Mouse (Mus musculus): ENCODE results near the gene Grap2. TPM values are rescaled to one million over a fixed set of nuclear protein-coding genes. Genes with fewer than 3 reads are reported as not detected.

Gene Grap2
- total RNA-seq, 2 experiments from 2014 or later = 0.40 to 0.54 TPM

DNA sequence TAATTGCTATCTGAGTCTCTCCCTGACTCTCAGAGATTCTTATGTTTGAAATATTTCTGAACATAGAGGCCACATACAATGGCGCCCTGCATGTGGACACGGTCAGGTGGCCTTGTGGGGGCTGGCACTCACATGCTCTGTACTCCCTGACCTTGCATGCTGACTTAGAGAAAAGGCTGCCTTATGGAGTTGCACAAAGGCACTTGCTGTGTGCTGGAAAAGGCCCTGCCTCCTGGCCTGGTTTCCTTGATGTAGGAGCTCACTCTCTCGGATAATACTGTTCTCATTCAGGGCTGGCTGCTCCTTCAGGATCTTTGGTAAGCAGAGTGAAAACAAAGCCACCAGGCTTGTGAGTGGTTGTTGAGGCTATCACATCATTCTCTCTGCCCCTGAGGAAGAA is 111.6 kb downstream of the Grap2 start:
- DNase-seq = no peak

DNA sequence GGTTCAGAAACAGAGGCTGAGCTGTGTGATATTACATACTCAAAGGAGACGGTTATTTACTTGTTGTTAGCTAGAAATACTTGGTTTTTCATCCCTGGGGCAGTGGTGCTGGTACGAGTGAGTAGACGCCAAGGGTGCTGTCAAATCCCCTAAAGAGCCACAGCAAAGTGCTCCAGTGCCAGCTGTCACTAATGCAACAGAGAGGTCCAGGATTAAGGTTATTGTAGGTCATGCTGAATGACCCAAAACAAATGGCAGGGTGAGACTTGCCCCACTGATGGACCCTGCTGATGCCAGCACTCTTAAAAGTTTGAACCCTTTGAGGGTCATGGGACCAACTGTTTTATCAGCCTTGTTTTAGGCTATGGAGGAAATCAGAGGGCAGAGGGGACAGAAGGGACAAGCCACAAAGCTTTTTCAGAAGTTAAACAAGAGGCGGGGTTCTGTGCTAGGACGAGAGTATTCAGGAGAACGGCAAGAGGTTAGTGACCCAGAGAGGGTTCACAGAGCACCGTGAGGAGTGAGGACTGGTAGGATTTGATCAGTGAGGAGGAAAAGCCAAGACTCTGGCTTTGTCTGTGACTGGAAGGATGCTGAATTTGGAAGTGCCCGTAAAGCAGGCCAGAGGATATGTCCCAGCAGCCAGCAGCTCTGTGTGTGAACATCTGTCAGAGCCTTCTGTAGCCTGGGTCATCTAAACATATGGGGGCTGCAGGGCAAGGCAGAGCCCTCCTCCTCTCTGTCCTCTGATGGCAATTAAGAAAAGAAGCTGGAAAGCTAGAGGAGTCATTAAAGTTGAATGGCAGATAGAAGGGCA is 112.6 kb downstream of the Grap2 start:
- DNase-seq = no peak

DNA sequence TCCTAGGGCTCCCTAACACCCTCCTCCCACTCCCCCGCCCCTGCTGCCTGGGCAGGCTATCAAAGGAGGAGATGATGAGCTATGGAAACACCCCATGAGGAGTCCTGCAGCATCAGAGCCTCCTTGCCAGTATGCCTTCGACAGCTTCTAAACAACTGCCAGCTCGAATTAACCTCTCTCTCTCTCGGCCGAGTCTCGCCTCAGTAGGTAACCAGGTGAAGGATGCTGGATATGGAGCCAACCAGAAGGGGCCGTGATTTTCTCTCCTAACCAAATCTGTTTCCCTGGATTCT is 113.2 kb downstream of the Grap2 start:
- DNase-seq = no peak

DNA sequence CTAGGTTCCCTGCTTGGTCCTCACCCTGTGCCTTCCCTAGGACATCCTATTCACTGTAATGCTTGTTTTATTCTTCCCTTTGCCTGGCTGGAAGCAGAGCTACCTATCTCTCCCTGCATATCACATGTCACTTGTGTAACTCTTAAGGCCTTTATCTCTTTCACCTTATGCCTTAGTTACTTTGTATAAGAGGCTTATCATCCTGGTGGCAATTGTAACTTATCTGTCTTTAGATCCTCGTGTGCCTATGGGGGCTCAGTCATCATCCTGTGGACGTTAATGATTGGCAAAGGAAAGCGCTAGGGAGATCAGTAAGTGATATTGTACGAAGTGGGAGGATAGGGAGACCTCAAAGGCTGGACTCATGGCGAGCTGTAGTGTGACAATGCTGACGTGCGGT is 116.1 kb downstream of the Grap2 start:
- DNase-seq = no peak

DNA sequence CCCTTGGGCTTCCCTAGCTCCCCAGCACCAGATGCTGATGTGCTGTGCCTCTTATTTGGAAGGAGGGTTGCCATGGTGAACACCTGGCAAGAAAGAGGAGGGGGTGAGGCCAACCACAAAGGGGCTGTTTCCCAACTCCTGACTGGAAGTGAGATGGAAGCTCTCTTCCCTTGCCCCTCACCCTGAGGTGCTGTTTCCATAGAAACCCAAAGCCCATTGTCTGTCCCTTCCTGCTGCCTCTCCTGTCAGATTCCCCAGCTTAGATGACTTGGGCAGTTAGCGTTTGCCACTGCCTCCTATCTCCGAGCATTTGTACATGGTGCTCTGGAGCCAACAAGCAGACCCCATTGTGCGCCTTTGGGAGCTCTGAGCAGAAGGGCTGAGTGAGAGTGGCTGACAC is 121.1 kb downstream of the Grap2 start:
- no peak for DNase-seq

DNA sequence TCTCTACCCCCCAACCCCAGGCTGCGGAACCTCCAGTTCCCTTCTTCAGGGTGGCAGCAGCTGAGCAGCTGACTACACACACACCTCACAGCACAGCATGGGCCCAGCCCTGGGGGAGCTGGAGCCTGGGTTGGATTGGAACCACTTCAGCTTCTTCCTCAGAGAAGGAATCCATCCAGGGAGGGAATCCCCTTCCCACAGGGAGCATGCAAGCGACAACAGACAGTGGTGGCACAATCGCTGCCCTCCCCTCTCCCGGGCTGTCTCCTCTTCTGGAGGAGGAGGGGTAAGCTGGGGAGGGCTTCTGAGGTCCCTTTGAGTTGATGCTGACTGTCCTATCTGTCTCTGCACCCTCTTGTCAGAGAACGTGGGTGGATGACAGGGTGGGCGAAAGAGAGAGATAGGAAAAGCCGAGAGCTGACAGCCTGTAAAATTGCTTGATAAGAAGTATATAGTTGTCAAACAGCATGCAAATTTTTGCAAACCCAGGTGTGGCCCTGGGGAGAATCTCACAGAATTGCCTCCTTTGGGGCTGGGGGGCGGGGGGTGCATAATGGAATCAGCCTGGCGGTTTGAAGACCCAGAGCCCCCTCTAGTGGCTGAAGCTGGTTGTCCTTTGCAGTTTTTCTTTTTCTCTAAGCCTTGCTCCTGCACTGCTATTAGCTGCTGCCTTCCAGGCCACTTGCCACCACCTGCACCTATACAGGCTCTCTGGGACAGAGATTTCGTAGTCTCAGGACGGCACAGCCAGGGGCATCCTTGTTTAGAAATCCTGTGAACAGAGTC is 121.9 kb downstream of the Grap2 start:
- DNase-seq = peak; percentile 66

DNA sequence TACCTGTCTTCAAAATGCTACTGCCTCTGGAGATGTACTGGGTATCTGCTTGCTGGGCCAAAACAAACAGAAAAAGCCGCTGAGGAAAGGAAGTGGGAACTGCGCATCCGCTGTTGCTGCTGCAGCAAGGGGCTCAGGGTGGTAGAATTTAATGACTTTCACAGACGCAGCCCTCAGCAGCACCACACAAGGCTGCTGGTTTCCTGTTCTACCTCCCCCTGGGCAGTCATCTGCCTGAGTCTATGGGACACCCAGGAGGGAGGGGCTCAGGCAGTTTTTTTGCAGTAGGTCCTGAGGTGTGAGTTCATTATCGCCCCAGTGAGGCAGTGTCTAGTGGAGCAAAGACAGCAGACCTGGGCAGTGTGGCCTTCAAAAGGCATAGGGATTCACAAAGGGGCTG is 125.2 kb downstream of the Grap2 start:
- no peak for DNase-seq

DNA sequence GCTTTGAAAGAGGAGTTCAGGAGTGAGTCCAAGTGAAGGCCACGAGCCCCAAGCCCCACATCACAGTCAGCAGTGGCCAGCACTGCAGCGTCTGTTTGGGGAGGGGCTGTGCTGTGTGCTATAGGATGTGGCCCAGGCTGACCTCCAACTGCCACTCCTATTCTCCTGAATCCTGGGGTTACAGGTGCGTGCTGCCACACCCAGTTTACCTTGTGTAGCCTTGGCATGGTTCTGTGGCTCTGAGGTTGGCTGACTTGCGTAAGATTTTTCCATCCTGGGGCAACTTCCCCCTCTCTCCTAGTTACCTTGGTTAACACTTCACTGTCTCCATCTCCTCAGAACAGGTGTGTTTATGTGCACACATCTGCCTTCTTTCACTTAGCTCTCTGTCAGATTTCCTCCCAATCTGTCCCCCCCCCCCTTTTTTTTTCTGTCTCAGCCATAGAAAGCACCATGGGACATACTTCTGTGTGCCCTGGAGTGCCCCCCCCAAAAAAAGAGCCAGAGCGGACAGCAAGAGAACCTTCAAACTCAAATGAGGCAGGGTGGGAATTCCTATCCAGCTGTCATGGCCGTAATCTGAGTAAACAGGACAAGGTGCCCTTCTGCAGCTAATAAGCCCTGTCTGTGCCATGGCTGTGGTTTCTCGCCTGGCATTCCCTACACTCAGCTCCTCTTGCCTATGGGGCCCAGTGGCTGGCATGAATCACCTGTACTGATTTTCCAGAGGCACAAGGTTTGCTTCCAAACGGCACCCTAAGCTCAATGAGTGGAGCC is 129.3 kb downstream of the Grap2 start:
- no peak for DNase-seq

Small RNA genes within 50 kb of the gene (microRNA-seq; reads per million reads assigned to microRNA genes)
- 0 reads per million in 2 experiments for gene Mir6957

Other genes with a start within 250 kb of the Grap2 start
- not detected for gene Enthd1, start 7.4 kb upstream of the Grap2 start, total RNA-seq (2021)
- under 1 TPM; 0.47 to 0.49 TPM for gene Fam83f, start 99.3 kb downstream of the Grap2 start, total RNA-seq (2021)
- 10 to 100 TPM; 51.5 to 68.8 TPM for gene Tnrc6b, start 138.7 kb downstream of the Grap2 start, total RNA-seq (2021)

Measured in gastrocnemius, postnatal 10 days (tissue).